10 mouse cellular contexts compared by ENCODE assay signal in the genomic region with DNA sequence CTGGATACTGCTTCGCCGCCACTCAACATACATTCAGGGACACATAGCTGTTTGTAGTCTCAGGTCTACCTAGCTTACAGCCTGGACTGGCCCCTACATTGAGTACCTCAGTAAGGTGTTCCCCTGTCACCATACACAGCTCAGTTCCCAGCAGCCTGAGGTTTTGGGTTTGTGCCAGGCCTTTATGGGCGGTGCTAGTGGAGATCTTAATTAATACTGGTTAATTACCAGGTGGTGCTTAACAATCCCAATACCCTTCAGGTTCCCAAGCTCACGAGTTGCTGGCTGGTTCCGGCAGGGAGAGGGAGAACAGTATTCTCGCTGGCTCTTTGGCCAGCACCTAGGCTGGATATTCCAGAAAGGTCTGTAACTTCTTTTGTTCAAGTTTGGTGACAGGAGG. TPM values are rescaled to one million over a fixed set of nuclear protein-coding genes. Genes with fewer than 3 reads are reported as not detected.
A peak's percentile ranks its signal among the peaks of the same experiment; 100 is the strongest.
DNase-seq lines count a peak whose midpoint lies in the region; ATAC-seq and TF ChIP-seq lines count a peak whose summit lies in the region.
"Had no signal": no experiment of that assay in that cellular context is flagged by ENCODE, and none has a peak within 500 bp of the region (broad histone marks: within the 10 kb centered on the region; RNA-seq: fewer than 3 reads in every experiment).

No protein-coding gene starts in this region.

- H3K27me3 ChIP-seq in kidney, adult 2 months (replicated peaks; ENCODE audit: control insufficient read depth, insufficient read depth, low read length) = no peaks in the 10 kb centered on the region
- no peaks in the 10 kb centered on the region for H3K27me3 ChIP-seq in kidney, embryonic 14.5 days (ENCODE audit: control insufficient read depth, insufficient read depth, low read length)
- H3K27me3 ChIP-seq in neural tube, embryonic 15.5 days (replicated peaks) = no peaks in the 10 kb centered on the region
- no peaks in the 10 kb centered on the region for H3K27me3 ChIP-seq in intestine, embryonic 16.5 days (replicated peaks; ENCODE audit: control insufficient read depth, insufficient read depth, low read length)
- H3K27me3 ChIP-seq in stomach, postnatal 0 days (ENCODE audit: control insufficient read depth, insufficient read depth, low read length) = no peaks in the 10 kb centered on the region
- H3K27me3 ChIP-seq in hindbrain, embryonic 13.5 days = peaks cover 5% of the 10 kb centered on the region; the same call in 1 of the 2 replicates
- H3K27me3 ChIP-seq: limb, embryonic 12.5 days had no signal

- no peak for TF ChIP-seq POLR2A in kidney, adult 2 months (IDR thresholded peaks at IDR 0.05; ENCODE audit: low read depth, low read length)

- H3K4me1 ChIP-seq in kidney, adult 2 months (ENCODE audit: control insufficient read depth, insufficient read depth, low read length) = peaks cover 15% of the 10 kb centered on the region; the same call in 1 of the 2 replicates
- peaks cover 7% of the 10 kb centered on the region; the same call in 1 of the 2 replicates for H3K4me1 ChIP-seq in kidney, embryonic 14.5 days (ENCODE audit: control insufficient read depth, insufficient read depth, low read length)
- peaks cover 43% of the 10 kb centered on the region for H3K4me1 ChIP-seq in neural tube, embryonic 15.5 days
- H3K4me1 ChIP-seq in intestine, embryonic 16.5 days (ENCODE audit: control insufficient read depth, insufficient read depth, low read length) = peaks cover 49% of the 10 kb centered on the region
- peaks cover 9% of the 10 kb centered on the region for H3K4me1 ChIP-seq in stomach, postnatal 0 days (replicated peaks; ENCODE audit: control insufficient read depth, insufficient read depth)
- peaks cover 53% of the 10 kb centered on the region for H3K4me1 ChIP-seq in hindbrain, embryonic 13.5 days (replicated peaks)

- peak; percentile 21 for DNase-seq in kidney, adult 2 months
- DNase-seq in neural tube, embryonic 10.5 days (ENCODE audit: extremely low spot score, low spot score) = no peak
- no peak for DNase-seq in stomach, postnatal 0 days (ENCODE audit: low spot score)
- DNase-seq in spleen, postnatal 14 days (ENCODE audit: low spot score in 2 of 2) = no peak
- DNase-seq: right cerebral cortex, postnatal 14 days had no signal

- no peak for TF ChIP-seq CTCF in kidney, adult 2 months (conservative IDR thresholded peaks at IDR 0.05; ENCODE audit: insufficient read depth, insufficient read length, low read depth, low read length)
- no peak for TF ChIP-seq CTCF in stomach, postnatal 0 days (IDR thresholded peaks at IDR 0.05; ENCODE audit: low read depth)

- H3K27ac ChIP-seq in kidney, adult 2 months (ENCODE audit: insufficient read depth, low read depth, low read length) = no peak overlapping the region
- H3K27ac ChIP-seq in kidney, embryonic 14.5 days (ENCODE audit: low read depth, low read length) = no peak overlapping the region
- no peak overlapping the region for H3K27ac ChIP-seq in neural tube, embryonic 15.5 days (replicated peaks)
- H3K27ac ChIP-seq in intestine, embryonic 16.5 days (ENCODE audit: low read length) = peak overlapping the region; percentile 92
- peak overlapping the region; percentile 90; the same call in 1 of the 2 replicates for H3K27ac ChIP-seq in stomach, postnatal 0 days (replicated peaks)
- no peak overlapping the region for H3K27ac ChIP-seq in hindbrain, embryonic 13.5 days
- H3K27ac ChIP-seq: limb, embryonic 12.5 days had no signal

- no peaks in the 10 kb centered on the region for H3K9me3 ChIP-seq in kidney, embryonic 14.5 days (ENCODE audit: control insufficient read depth, low read length)
- H3K9me3 ChIP-seq in neural tube, embryonic 15.5 days (replicated peaks) = no peaks in the 10 kb centered on the region
- no peaks in the 10 kb centered on the region for H3K9me3 ChIP-seq in intestine, embryonic 16.5 days (ENCODE audit: control insufficient read depth, low read length)
- no peaks in the 10 kb centered on the region for H3K9me3 ChIP-seq in stomach, postnatal 0 days (ENCODE audit: control insufficient read depth, low read length)
- H3K9me3 ChIP-seq in hindbrain, embryonic 13.5 days = no peaks in the 10 kb centered on the region
- H3K9me3 ChIP-seq: limb, embryonic 12.5 days had no signal

- ATAC-seq in kidney, embryonic 14.5 days (ENCODE audit: low FRiP score, low TSS enrichment) = no peak
- no peak for ATAC-seq in neural tube, embryonic 15.5 days (ENCODE audit: low FRiP score)
- no peak for ATAC-seq in intestine, embryonic 16.5 days
- ATAC-seq in stomach, postnatal 0 days (ENCODE audit: low FRiP score, low TSS enrichment) = no peak
- no peak for ATAC-seq in hindbrain, embryonic 13.5 days (ENCODE audit: low FRiP score)

- 88% methylated on average over 6 of the region's 6 CpGs for WGBS in kidney, adult 2 months
- 93% methylated on average over 6 of the region's 6 CpGs for WGBS in kidney, embryonic 14.5 days
- WGBS in neural tube, embryonic 15.5 days = 77% methylated on average over 6 of the region's 6 CpGs
- WGBS in intestine, embryonic 16.5 days = 75% methylated on average over 6 of the region's 6 CpGs
- WGBS in stomach, postnatal 0 days = 86% methylated on average over 6 of the region's 6 CpGs
- WGBS in hindbrain, embryonic 13.5 days = 88% methylated on average over 6 of the region's 6 CpGs

- no peak overlapping the region for H3K4me3 ChIP-seq in kidney, adult 2 months (ENCODE audit: insufficient read depth, low read depth, low read length)
- H3K4me3 ChIP-seq in kidney, embryonic 14.5 days (ENCODE audit: low read length) = no peak overlapping the region
- no peak overlapping the region for H3K4me3 ChIP-seq in neural tube, embryonic 15.5 days (replicated peaks)
- H3K4me3 ChIP-seq in intestine, embryonic 16.5 days (ENCODE audit: low read length) = no peak overlapping the region
- H3K4me3 ChIP-seq in stomach, postnatal 0 days (ENCODE audit: low read depth, low read length) = no peak overlapping the region
- H3K4me3 ChIP-seq in hindbrain, embryonic 13.5 days = no peak overlapping the region

- no peak for TF ChIP-seq EP300 in stomach, postnatal 0 days (optimal IDR thresholded peaks at IDR 0.05)

- H3K36me3 ChIP-seq in kidney, adult 2 months (ENCODE audit: control insufficient read depth, insufficient read depth, low read length) = no peaks in the 10 kb centered on the region
- H3K36me3 ChIP-seq in kidney, embryonic 14.5 days (ENCODE audit: control insufficient read depth, insufficient read depth, low read length) = no peaks in the 10 kb centered on the region
- H3K36me3 ChIP-seq in neural tube, embryonic 15.5 days = no peaks in the 10 kb centered on the region
- H3K36me3 ChIP-seq in intestine, embryonic 16.5 days (ENCODE audit: control insufficient read depth, insufficient read depth, low read length) = no peaks in the 10 kb centered on the region
- no peaks in the 10 kb centered on the region for H3K36me3 ChIP-seq in stomach, postnatal 0 days (ENCODE audit: control insufficient read depth, insufficient read depth, low read length)
- no peaks in the 10 kb centered on the region for H3K36me3 ChIP-seq in hindbrain, embryonic 13.5 days
- H3K36me3 ChIP-seq: limb, embryonic 12.5 days had no signal

- H3K9ac ChIP-seq in kidney, embryonic 14.5 days (ENCODE audit: low read depth, low read length) = no peak overlapping the region
- H3K9ac ChIP-seq in neural tube, embryonic 15.5 days (replicated peaks) = no peak overlapping the region
- no peak overlapping the region for H3K9ac ChIP-seq in intestine, embryonic 16.5 days (ENCODE audit: low read depth, low read length)
- no peak overlapping the region for H3K9ac ChIP-seq in stomach, postnatal 0 days (ENCODE audit: low read length)
- H3K9ac ChIP-seq in hindbrain, embryonic 13.5 days = no peak overlapping the region

- H3K4me2 ChIP-seq in kidney, embryonic 14.5 days (replicated peaks; ENCODE audit: low read depth, low read length) = no peak overlapping the region
- H3K4me2 ChIP-seq in neural tube, embryonic 15.5 days = peak overlapping the region; percentile 79; the same call in 1 of the 2 replicates
- no peak overlapping the region for H3K4me2 ChIP-seq in intestine, embryonic 16.5 days (ENCODE audit: low read depth, low read length)
- no peak overlapping the region for H3K4me2 ChIP-seq in stomach, postnatal 0 days (replicated peaks; ENCODE audit: low read depth)
- no peak overlapping the region for H3K4me2 ChIP-seq in hindbrain, embryonic 13.5 days

RNA-seq across cellular contexts. Expression of a gene that starts 1.8 kb away (rescaled TPM):
- polyA plus RNA-seq in kidney, adult 2 months (2012; rRNA removed) = 19.0 and 19.8 TPM in 2 replicates
- polyA plus RNA-seq in kidney, embryonic 14.5 days (2014; fragmentation: Nextera tagmentation; extraction: Ambion mirVana) = 25.9 and 28.8 TPM in 2 replicates
- polyA plus RNA-seq in neural tube, embryonic 15.5 days (2015; fragmentation: Nextera tagmentation; extraction: Ambion mirVana) = 50.6 and 59.5 TPM in 2 replicates
- polyA plus RNA-seq in intestine, embryonic 16.5 days (2015; fragmentation: Nextera tagmentation; extraction: Ambion mirVana) = 32.8 and 36.9 TPM in 2 replicates
- 22.2 and 24.0 TPM in 2 replicates for polyA plus RNA-seq in stomach, postnatal 0 days (2015; fragmentation: Nextera tagmentation; extraction: Ambion mirVana)
- polyA plus RNA-seq in hindbrain, embryonic 13.5 days (2015; fragmentation: Nextera tagmentation; extraction: Ambion mirVana) = 50.1 and 51.9 TPM in 2 replicates

RNA-seq across cellular contexts. Expression of a gene that starts 29.0 kb away (rescaled TPM):
- polyA plus RNA-seq in kidney, adult 2 months (2012; rRNA removed) = 34.7 and 42.2 TPM in 2 replicates
- polyA plus RNA-seq in kidney, embryonic 14.5 days (2014; fragmentation: Nextera tagmentation; extraction: Ambion mirVana) = 25.8 and 41.7 TPM in 2 replicates
- polyA plus RNA-seq in neural tube, embryonic 15.5 days (2015; fragmentation: Nextera tagmentation; extraction: Ambion mirVana) = 41.4 and 49.4 TPM in 2 replicates
- polyA plus RNA-seq in intestine, embryonic 16.5 days (2015; fragmentation: Nextera tagmentation; extraction: Ambion mirVana) = 111 and 117 TPM in 2 replicates
- polyA plus RNA-seq in stomach, postnatal 0 days (2015; fragmentation: Nextera tagmentation; extraction: Ambion mirVana) = 71.5 and 75.1 TPM in 2 replicates
- polyA plus RNA-seq in hindbrain, embryonic 13.5 days (2015; fragmentation: Nextera tagmentation; extraction: Ambion mirVana) = 45.0 and 45.5 TPM in 2 replicates

RNA-seq across cellular contexts. Expression of a gene that starts 41.7 kb away (rescaled TPM):
- polyA plus RNA-seq in kidney, adult 2 months (2012; rRNA removed) = 34.9 and 36.9 TPM in 2 replicates
- 32.7 and 38.8 TPM in 2 replicates for polyA plus RNA-seq in kidney, embryonic 14.5 days (2014; fragmentation: Nextera tagmentation; extraction: Ambion mirVana)
- 44.4 and 47.3 TPM in 2 replicates for polyA plus RNA-seq in neural tube, embryonic 15.5 days (2015; fragmentation: Nextera tagmentation; extraction: Ambion mirVana)
- polyA plus RNA-seq in intestine, embryonic 16.5 days (2015; fragmentation: Nextera tagmentation; extraction: Ambion mirVana) = 41.2 and 42.9 TPM in 2 replicates
- 25.1 and 27.2 TPM in 2 replicates for polyA plus RNA-seq in stomach, postnatal 0 days (2015; fragmentation: Nextera tagmentation; extraction: Ambion mirVana)
- polyA plus RNA-seq in hindbrain, embryonic 13.5 days (2015; fragmentation: Nextera tagmentation; extraction: Ambion mirVana) = 47.3 and 52.9 TPM in 2 replicates

Comparison
In these comparisons a context has a peak if more than half of its experiments do, and no peak if none do; other contexts are left out.
1. H3K27ac ChIP-seq: peak in intestine, embryonic 16.5 days (single experiment) and stomach, postnatal 0 days (single experiment); none in kidney, adult 2 months (single experiment), kidney, embryonic 14.5 days (single experiment), neural tube, embryonic 15.5 days (single experiment) and hindbrain, embryonic 13.5 days (single experiment).